Mouse (Mus musculus) lung, postnatal 0 days (tissue): ENCODE results near the gene Rad51b. TPM values are rescaled to one million over a fixed set of nuclear protein-coding genes. Genes with fewer than 3 reads are reported as not detected.

ENCODE experiments used
- ATAC-seq: fragments of 200-750 bp; cut with Nextera tagmentation; 2 replicates; pipeline ENCODE4 v1.8.0; 2017; ENCODE audit warnings: moderate library complexity
- DNase-seq: peaks from one replicate; pipeline ENCODE4 v3.0.0-alpha.2; 2016; ENCODE audit warnings: low spot score
- H3K27ac ChIP-seq: fragments of 300-500 bp; sonication (generic); 2 replicates; pipeline ENCODE4 v1.5.1; 2014; ENCODE audit warnings: antibody characterized with exemption, mild to moderate bottlenecking, low read length, mixed read lengths
- H3K27me3 ChIP-seq: fragments of 300-500 bp; sonication (generic); replicated peaks from 2 replicates; pipeline ENCODE4 v1.6.1; 2014; ENCODE audit warnings: low read length, mixed read lengths; ENCODE audit not compliant: insufficient read depth
- H3K36me3 ChIP-seq: fragments of 300-500 bp; sonication (generic); 2 replicates; pipeline ENCODE4 v1.6.1; 2014; ENCODE audit warnings: low read length, mixed read lengths; ENCODE audit not compliant: insufficient read depth
- H3K4me1 ChIP-seq: fragments of 300-500 bp; sonication (generic); 2 replicates; pipeline ENCODE4 v1.6.1; 2014; ENCODE audit warnings: antibody characterized with exemption, low read depth, low read length, mixed read lengths; ENCODE audit not compliant: insufficient read depth
- H3K4me2 ChIP-seq: fragments of 300-500 bp; sonication (generic); replicated peaks from 2 replicates; pipeline ENCODE4 v1.6.1; 2014; ENCODE audit warnings: low read depth, mild to moderate bottlenecking, low read length, moderate library complexity, mixed read lengths
- H3K4me3 ChIP-seq: fragments of 300-500 bp; sonication (generic); 2 replicates; pipeline ENCODE4 v1.5.1; 2014; ENCODE audit warnings: low read depth, low read length
- H3K9ac ChIP-seq: fragments of 300-500 bp; sonication (generic); replicated peaks from 2 replicates; pipeline ENCODE4 v1.6.1; 2014; ENCODE audit warnings: low read depth, mild to moderate bottlenecking
- H3K9me3 ChIP-seq: fragments of 300-500 bp; sonication (generic); 2 replicates; pipeline ENCODE4 v1.6.1; 2016; ENCODE audit warnings: low read length, mixed read lengths
- CTCF ChIP-seq: IDR thresholded peaks from 2 replicates; pipeline ENCODE4 v1.5.1; 2016; ENCODE audit warnings: antibody characterized with exemption, mild to moderate bottlenecking
- EP300 ChIP-seq: IDR thresholded peaks from 2 replicates; pipeline ENCODE4 v1.6.1; 2016; ENCODE audit warnings: antibody characterized with exemption, mild to moderate bottlenecking, control low read depth
- WGBS: fragments of 180-500 bp; shearing (Covaris S2); extraction: QIAGEN DNeasy Blood & Tissue Kit; methylation state at CpG from one replicate; pipeline ENCODE4 v1.1.7; 2014; 5-methylcytosine and 5-hydroxymethylcytosine counted together
- polyA plus RNA-seq: library from polyadenylated mRNA; unstranded; fragments of >200 nt; fragmentation: Nextera tagmentation; extraction: Ambion mirVana; gene quantifications from 2 replicates; pipeline ENCODE4 v1.2.1, GENCODE M21; 2015

Rad51b gene
- polyA plus RNA-seq, 1 experiment from 2014 or later: 1.3 TPM

DNA sequence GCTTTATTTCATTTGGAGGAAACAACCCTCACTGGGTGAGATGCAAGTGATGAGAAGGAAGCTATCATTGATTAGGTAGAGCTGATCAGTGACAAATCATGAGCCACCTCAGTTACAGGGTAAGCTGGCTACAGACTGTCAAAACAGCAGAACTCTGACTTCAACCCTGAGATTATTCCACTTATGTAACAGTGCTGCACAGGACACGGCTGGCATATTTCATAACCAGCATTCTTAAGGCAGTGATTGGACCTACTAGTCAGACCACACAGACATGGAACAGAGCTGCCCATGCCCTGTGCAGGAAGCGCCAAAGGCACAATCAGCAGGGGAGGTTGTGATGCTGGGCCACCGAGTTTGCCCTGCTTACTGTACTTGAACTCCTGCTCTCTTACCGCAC, 155.8 kb downstream of the Rad51b start:
- DNase-seq: peak; percentile 77
- peak; percentile 80 for ATAC-seq
- 46% methylated on average over 4 of the region's 4 CpGs for WGBS
- H3K9me3 ChIP-seq: no peaks in the 10 kb centered on the region
- TF ChIP-seq EP300 (no peak), CTCF (no peak)
- no peak overlapping the region for H3K9ac ChIP-seq
- H3K4me2 ChIP-seq: no peak overlapping the region
- H3K27me3 ChIP-seq: no peaks in the 10 kb centered on the region
- no peaks in the 10 kb centered on the region; the same call in 1 of the 2 replicates for H3K4me1 ChIP-seq
- no peak overlapping the region for H3K27ac ChIP-seq
- no peaks in the 10 kb centered on the region for H3K36me3 ChIP-seq
- H3K4me3 ChIP-seq: no peak overlapping the region

DNA sequence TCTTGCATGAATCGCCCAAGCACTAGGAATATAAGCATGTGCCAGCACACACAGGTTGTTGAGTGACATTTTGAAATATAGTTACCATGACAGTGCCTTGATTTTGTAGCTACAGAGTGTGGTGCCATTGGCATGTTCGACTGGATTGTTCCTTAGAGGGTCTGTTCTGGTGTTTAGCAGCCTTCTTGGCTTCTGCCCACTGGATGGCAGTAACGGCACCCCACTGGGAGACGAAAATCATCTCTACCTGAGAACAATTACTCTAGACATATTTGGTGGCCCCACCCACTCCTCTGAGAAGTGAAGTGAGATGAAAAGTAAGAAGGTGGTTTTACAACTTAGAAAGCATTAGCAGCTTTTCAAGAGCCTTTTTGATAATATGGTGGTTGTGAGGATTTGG, 156.9 kb downstream of the Rad51b start:
- DNase-seq (peak; percentile 62), ATAC-seq (peak; percentile 19)
- Histone ChIP-seq H3K9ac (no peak overlapping the region), H3K36me3 (no peaks in the 10 kb centered on the region), H3K27ac (no peak overlapping the region), H3K4me2 (no peak overlapping the region), H3K4me3 (no peak overlapping the region), H3K4me1 (no peaks in the 10 kb centered on the region; the same call in 1 of the 2 replicates), H3K27me3 (no peaks in the 10 kb centered on the region), H3K9me3 (no peaks in the 10 kb centered on the region)
- 58% methylated on average over 4 of the region's 4 CpGs for WGBS
- TF ChIP-seq EP300 (no peak), CTCF (peak; percentile 64)

DNA sequence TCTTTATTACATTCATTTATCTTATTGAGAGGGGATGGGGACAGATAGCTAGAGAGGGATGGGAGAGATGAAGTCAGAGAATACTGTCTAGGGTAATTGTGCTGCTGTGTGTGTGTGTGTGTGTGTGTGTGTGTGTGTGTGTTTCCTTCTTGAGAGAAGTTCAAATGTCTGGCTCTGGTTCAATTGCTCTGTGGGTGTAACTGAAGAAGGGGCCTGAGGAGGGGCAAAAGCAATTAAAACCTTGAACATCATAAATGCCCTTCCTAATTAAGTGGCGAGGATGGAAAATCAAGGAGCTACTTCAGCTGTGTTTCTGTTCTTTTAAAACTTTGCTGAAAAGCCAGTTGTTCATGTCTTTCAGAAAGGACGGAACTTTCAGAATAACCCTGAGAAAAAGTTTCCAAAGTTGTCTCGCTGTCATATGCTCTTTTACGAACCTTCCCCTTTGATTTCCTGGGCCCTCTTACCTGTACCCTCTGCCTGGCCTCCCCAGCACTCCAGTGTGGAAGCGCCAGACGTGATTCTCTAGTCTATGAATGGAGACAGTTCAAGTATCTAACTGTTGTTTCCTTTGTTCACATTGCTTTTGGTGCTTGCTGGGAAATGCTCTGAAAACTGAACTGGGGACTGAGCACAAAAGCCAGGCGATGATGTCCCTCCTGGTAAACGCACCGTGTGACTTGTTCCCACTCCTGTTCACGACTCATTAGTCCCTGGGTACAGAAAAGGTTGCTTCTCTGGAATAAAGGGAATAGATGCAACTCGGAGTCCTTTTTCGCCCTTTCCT, 158.2 kb downstream of the Rad51b start:
- no peaks in the 10 kb centered on the region for H3K4me1 ChIP-seq
- no peaks in the 10 kb centered on the region for H3K27me3 ChIP-seq
- no peak for ATAC-seq

DNA sequence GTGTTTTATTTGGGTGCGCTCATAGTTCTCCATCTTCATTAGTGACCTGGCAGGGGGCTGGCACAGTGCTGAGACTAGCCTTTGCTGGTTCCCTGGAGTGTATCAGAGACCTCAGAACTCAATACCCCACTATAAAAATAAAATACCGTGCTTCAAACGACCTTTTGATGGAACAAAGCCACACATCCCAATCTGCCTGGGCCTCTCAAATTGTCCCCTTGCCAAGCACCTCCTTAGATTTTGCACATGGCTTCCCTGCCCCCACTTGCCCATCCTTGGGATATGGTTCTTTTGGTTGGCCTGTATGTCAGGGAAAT, 158.7 kb downstream of the Rad51b start:
- H3K27me3 ChIP-seq: no peaks in the 10 kb centered on the region
- H3K9ac ChIP-seq: no peak overlapping the region
- no peak overlapping the region for H3K27ac ChIP-seq
- no peak overlapping the region for H3K4me3 ChIP-seq
- H3K36me3 ChIP-seq: no peaks in the 10 kb centered on the region
- H3K9me3 ChIP-seq: no peaks in the 10 kb centered on the region
- WGBS: 49% methylated on average over 3 of the region's 3 CpGs
- no peak overlapping the region for H3K4me2 ChIP-seq
- TF ChIP-seq CTCF (no peak), EP300 (no peak)
- no peak for ATAC-seq
- DNase-seq: no peak
- H3K4me1 ChIP-seq: no peaks in the 10 kb centered on the region

More for the DNA sequence above, 158.2 kb downstream of the Rad51b start:
- TF ChIP-seq EP300 (no peak), CTCF (no peak)
- Histone ChIP-seq H3K9ac (no peak overlapping the region), H3K36me3 (no peaks in the 10 kb centered on the region), H3K27ac (no peak overlapping the region), H3K4me2 (no peak overlapping the region), H3K4me3 (no peak overlapping the region), H3K9me3 (no peaks in the 10 kb centered on the region)
- no peak for DNase-seq
- 73% methylated on average over 12 of the region's 12 CpGs for WGBS

DNA sequence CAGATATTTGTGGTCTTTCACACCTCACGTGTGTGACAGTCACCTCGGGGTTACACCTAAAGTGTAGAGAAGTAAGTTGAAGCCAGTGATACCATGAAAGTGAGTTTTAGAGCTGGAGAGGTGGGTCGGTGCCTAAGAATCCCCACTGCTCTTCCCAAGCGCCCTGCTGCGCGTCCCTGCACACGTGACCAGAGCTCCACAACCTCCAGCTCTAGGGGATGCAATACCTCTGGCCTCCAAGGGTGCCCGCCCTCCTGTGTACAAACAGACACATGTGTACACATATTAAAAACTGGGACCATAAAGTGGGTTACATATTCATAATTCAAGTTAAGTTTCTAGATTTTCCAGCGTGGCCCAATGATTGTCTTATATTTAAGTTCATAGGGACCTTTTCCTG, 159.2 kb downstream of the Rad51b start:
- Histone ChIP-seq H3K9me3 (no peaks in the 10 kb centered on the region), H3K9ac (no peak overlapping the region), H3K4me2 (no peak overlapping the region), H3K27ac (no peak overlapping the region), H3K4me3 (no peak overlapping the region), H3K4me1 (no peaks in the 10 kb centered on the region), H3K27me3 (no peaks in the 10 kb centered on the region), H3K36me3 (no peaks in the 10 kb centered on the region)
- ATAC-seq: no peak
- no peak for DNase-seq
- TF ChIP-seq CTCF: no peak
- TF ChIP-seq EP300: no peak
- WGBS: 90% methylated on average over 9 of the region's 9 CpGs

DNA sequence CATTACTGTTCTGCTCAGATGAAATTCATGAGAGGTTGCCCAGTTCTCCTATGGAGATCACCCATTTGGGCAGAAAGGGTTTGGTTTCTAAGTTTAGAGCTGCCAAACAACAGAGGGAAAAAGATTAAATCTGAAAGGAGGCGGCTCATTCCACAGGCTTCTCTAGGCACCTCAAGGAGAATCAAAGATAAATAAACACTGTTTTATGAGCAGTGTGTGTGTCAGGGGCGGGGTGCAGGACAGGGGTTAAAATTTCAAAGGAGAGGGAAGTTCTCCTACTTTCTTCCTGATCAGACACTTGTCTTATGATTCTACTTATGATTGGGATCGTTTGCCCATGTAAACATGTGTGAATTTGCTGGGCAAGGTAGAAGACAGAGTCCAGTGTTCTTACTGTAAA, 166.3 kb downstream of the Rad51b start:
- H3K4me2 ChIP-seq: no peak overlapping the region
- H3K27ac ChIP-seq: no peak overlapping the region
- H3K36me3 ChIP-seq: no peaks in the 10 kb centered on the region
- H3K9me3 ChIP-seq: no peaks in the 10 kb centered on the region
- H3K4me3 ChIP-seq: no peak overlapping the region
- no peak overlapping the region for H3K9ac ChIP-seq
- no peak for DNase-seq
- ATAC-seq: no peak
- H3K4me1 ChIP-seq: 0 out of 2 replicates have a peak, but pooled peaks cover 2% of the 10 kb centered on the region
- no peak for TF ChIP-seq EP300
- H3K27me3 ChIP-seq: no peaks in the 10 kb centered on the region
- 25% methylated on average over 3 of the region's 3 CpGs for WGBS
